Mouse (Mus musculus): ENCODE measurements around the gene Rgs4.

The Rgs4 gene

DNA sequence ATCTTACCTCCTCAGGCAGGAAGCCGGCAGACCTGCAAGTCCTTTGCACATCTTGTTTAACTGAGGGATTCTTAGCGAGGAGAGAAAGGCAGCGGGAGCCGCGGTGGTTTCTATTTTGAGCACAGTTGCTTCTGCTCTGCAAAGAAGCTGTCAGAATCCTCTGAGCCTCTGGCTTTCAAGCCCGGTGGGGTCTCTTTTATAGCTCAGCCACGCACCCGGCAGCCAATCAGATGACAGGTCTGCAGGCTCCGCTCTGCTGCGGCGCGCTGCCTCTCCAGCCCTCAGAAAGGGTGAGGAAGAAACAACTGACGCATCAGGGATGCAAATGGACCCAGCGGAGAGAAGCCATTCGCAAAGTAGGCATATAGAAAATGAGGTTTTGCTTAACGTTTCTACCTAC, at the start of gene Rgs4:
TSS of gene Rgs4 (minus strand) at position 170 of the 400 bp plus-strand sequence.
- peak; percentile 57 for DNase-seq (ENCODE audit: low spot score)

- DNase-seq (ENCODE audit: low spot score): no peak
These were observed 45.0 kb upstream of the Rgs4 start for GRCm38 (mm10) chr1:169792437-169792836.

DNA sequence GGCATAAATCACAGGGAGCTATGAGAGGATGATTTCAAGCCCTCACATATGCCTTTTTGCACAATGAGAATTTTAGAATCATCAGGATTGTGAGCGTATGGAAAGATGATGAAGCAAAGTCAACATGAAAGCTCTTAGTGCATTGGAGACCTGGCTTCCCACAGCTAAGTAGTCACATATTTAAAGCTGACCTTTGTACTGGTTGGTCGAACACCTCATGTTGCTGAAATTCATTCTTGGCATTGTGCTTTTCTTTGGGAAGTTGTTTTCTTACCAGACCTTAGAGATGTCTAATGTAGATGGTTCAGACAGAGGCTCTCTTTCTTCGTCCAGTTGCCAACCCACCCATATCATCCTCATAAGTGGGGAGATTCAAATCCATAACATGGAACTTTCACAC, 38.5 kb upstream of the Rgs4 start:
- no peak for DNase-seq (ENCODE audit: low spot score)

DNA sequence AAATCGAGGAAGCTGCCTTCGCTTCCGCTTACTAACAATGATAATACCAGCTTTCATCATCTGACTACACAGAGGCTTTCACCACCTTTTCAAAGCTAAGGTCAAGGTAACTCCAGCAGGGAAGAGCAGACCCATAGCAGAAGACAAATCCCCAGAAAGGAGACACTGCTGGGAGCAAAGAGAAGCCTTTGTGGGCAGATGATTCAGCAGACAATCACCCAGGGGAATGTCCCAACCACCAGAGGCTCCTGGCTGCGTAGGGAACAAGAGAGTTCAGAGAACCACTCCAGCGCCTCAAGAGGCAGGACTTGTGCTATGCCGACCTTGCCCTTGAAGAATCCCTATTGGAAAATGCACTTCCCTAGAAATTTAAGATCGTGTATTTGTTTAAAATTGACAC, 29.1 kb upstream of the Rgs4 start:
- DNase-seq (ENCODE audit: low spot score): no peak

DNA sequence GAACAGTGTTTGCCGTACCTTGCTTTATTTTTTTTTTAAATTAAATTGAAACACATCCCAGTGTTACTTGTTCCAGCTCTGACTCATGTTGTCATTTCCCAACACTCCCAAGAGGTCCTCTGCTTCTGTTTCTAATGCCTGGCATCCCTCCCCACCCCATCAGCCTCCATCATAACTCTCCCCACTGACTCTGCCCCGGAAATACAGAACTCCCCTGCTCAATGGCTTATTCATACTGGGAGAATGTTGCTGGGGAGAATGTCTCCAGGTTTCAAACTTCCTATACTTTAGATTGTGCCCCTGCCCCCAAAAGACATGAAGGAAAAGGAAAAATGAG, 17.1 kb upstream of the Rgs4 start:
- DNase-seq (ENCODE audit: low spot score): no peak

DNA sequence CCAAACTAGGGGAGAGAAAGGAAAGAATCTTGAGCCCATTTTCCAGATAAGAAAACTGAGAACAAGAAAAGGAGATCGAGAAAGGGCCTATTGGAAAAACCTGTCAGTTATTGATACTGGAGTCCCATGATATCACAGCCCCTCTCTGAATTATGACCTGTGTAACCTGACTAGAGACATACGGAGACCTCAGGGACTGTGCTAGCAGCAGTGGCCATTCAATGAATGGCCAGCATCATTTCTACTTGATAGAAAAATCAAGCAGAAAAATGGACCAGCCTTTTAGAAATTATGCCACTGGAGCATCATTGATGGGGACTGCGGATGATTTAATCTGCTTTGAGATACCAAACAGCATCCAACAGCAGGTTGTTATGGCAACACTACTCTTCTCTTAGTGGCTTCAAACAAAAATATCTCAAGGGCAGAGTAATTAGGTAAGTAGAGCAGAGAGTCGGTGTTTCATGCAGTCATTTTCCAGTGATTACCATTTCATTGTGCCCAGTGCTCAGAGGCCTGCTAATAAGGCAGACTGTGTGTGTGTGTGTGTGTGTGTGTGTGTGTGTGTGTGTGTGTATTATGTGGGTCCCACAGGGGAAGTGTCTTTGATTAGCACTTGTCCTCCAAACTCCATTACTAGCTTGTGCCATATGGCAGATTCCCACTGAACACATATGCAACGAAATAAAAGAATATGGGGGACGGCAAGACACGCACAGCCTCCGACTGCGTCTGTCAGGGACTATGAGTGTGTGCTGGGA, 16.6 kb upstream of the Rgs4 start:
- DNase-seq (ENCODE audit: low spot score): no peak

- DNase-seq (ENCODE audit: low spot score): no peak
These were observed 15.1 kb upstream of the Rgs4 start for GRCm38 (mm10) chr1:169762524-169762923.

DNA sequence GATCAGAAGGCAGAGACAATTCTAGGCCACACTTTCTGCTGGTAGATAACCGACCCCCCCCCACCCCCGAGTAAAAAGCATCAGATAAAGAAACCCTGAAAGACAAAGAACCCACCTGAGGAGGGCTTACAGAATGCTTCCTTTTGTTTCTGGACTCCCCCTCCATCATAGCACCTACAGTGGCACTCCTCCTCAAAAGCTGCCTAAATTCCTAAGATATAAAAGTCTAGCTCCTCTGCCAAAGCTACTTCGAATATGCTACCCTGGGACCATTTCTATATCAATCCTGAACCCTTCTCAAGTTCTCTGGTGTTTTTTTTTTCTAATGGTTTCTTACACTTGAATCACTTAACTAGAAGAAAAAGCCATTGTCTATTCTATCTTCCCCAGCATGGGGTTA, 9.1 kb upstream of the Rgs4 start:
- no peak for DNase-seq (ENCODE audit: low spot score)

- no peak for DNase-seq (ENCODE audit: low spot score)
These were observed 5.0 kb upstream of the Rgs4 start for GRCm38 (mm10) chr1:169752395-169752794.

- no peak for DNase-seq (ENCODE audit: low spot score)
These were observed 997 bp upstream of the Rgs4 start for GRCm38 (mm10) chr1:169748439-169748838.

- no peak for DNase-seq (ENCODE audit: low spot score)
These were observed 460 bp upstream of the Rgs4 start for GRCm38 (mm10) chr1:169747902-169748301.

DNA sequence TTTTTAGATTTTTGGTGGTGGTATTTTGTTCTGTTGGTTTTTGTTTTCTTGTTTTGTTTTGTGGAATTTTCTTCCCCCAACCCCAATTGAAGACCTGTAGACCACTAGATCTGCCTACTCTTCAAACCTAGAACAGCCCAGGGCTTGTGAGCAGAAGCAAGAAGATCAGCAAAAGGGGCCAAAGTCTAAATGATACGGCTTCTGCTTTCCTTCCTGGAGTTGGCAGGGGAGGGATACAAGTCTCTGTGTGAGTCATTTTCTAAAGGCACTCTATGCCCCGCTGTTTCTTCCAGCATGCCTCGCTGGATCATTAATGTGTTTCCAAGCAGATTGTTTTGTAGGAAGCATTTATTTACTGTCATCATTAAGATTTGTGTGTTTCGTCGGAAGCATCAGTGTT, 6.3 kb downstream of the Rgs4 start:
- DNase-seq (ENCODE audit: low spot score): no peak

- DNase-seq (ENCODE audit: low spot score): peak; percentile 14
These were observed 10.2 kb downstream of the Rgs4 start for GRCm38 (mm10) chr1:169737231-169737630.

DNA sequence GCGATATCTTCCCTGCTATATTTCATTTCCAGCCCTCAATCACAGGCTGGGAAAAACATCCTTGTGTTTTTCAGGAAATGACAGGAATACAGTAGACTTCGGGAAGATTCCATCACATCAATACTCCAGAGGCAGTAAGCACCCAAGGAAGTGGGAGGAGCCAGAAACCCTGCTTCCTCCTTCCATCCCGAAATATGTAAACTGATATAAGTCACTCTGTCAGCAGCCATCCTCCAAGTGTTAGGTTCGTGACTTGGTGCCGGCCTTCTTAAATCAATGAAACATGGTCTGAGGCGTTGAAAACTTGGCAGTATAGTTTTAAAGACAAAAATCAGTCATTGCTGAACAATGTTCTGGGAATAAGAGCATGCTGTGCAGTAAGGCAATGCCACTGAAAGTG, 11.3 kb downstream of the Rgs4 start:
- DNase-seq (ENCODE audit: low spot score): peak; percentile 12

DNA sequence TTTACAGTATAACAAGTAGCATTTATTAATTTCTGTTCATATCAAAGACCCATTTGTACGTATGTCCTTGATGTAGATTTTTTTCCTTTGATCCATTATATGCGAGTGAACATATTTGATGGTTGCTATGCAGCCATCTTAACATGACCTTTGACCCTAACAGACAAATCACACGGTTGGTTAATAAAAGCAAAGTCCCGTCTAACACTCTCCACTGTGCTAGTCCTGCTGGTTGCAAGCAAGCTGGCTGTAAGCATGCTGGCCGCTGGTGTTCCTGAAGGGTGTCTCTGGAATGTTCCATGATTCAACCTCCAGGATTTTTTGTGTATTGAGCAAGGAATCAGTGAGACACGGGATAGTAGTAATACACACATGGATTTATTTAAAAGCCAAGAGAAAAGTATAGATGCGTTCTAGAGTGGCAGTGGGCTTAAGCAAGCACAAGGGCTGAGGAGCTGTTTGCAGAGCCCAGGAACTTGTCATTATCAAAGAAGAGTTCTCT, 16.8 kb downstream of the Rgs4 start:
- no peak for DNase-seq (ENCODE audit: low spot score)

DNA sequence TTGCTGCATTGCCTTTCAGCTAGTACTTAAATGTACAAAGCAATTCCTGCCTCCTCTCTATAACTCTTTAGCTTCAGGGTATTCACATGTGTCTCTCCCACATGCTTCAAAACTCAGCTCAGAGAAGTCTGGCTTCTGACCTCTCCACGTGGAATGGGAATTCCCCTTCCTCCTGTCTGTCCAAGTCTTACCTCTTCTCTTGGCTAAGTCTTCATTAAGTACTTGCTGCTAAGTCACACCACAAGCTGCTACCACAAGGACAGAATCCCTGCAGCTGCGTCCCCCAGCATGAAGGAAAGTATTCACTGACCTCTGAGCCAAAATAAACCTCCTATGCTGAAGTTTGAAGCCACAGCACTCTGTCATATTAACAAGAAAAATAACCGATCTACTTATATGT, 21.1 kb downstream of the Rgs4 start:
- DNase-seq (ENCODE audit: low spot score): no peak

DNA sequence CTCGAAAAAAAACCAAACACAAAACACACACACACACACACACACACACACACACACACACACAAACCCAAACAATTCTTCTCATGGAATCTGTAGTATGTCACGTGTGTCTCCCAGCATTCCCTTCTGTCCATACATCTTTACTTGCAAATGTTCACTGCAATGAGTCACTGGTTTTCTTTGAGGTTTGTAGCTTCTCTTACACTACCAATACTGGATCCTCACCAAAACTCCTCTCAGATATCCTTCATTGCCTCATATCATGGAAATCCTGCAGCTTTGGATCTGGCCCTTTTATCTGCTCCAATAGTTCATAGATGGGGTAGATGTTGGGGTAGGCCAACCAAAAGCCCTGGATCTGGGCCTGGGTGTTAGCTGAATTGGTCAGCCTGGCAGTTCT, 25.6 kb downstream of the Rgs4 start:
- DNase-seq (ENCODE audit: low spot score): no peak

DNA sequence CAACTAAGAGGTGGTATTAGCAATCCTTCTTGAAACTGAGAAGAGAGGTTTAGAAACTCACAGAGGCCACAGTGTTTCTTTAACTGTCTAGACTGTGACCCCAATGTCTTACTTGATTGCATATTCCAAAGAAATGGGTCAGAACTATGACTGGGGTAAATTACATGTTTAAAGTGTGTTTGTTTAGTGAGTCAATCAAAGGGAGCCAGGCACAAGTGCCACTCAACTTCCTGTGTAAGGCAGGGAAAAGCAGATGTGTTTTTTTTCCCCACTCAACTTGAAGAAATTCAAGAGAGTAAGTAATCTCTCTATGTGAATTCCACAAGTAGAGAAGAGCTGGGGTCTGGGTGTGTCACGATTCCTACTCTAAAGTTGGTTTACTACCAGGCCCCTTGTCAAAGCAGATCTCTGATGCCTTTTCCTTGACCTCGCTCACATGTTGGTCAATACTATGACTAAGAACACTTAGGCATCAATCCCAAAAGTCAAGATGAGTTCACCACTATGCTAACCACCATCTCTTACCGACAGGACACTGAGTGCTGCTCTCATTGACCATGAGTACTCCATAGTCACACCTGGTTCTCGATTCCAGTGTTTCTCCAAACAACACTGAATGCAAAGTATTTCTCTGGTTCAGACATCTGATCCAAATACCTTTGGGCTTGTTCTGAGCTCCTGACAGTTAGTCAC, 42.9 kb downstream of the Rgs4 start:
- peak; percentile 57 for DNase-seq (ENCODE audit: low spot score)

- no peak for DNase-seq (ENCODE audit: low spot score)
These were observed 48.3 kb downstream of the Rgs4 start for GRCm38 (mm10) chr1:169699184-169699583.

DNA sequence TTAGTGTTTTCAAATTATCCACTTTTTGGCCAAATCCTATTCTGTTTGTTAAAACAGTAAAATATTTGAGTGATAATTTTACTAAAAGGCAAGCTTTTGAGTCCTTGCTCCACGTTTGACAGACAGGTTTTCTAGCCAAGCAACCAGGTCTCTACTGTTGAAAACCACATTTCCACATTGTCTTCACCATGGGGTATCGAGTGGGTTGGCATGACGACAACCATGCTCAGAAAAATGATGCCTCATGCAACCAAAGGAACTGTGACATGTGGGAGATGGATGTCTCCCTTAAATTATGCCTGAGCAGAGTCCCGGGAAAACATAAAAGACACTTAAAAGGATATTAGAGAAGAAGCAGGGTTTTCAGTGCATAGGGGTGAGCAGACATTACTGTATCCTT, 50.2 kb downstream of the Rgs4 start:
- DNase-seq (ENCODE audit: low spot score): no peak

DNA sequence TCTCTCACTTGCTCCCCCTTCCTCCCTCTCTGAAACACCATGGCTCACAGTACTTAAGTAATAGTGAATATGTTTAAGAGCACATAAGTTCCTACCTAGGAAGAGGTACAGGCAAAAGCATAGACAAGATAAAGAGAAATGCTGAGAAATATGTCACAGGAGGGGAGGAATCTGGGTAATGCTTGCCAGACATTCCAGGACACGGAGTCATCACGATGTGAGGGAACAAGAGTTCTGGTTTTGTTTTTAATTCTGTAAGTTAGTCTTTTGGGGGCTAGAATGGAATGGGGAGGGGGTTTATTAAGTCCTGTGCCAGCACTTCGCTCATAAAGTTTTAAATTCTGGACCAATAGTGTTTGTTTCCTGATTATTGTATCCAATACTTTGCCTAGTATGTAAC, 52.1 kb downstream of the Rgs4 start:
- DNase-seq (ENCODE audit: low spot score): no peak

- DNase-seq (ENCODE audit: low spot score): no peak
These were observed 53.9 kb downstream of the Rgs4 start for GRCm38 (mm10) chr1:169693537-169693936.

- DNase-seq (ENCODE audit: low spot score): no peak
These were observed 54.4 kb downstream of the Rgs4 start for GRCm38 (mm10) chr1:169693040-169693439.
